Mouse (Mus musculus) MEL (cell line): ENCODE results near the gene Arnt2. TPM values are rescaled to one million over a fixed set of nuclear protein-coding genes. Genes with fewer than 3 reads are reported as not detected.

Experiments
- DNase-seq: peaks from one replicate; pipeline ENCODE4 v3.0.0; 2011; ENCODE audit warnings: low read depth, low spot score
- H3K27ac ChIP-seq: 2 replicates; pipeline ENCODE4 v1.5.1; 2012; ENCODE audit warnings: low read depth, mild to moderate bottlenecking, control low read depth, low read length, moderate library complexity; ENCODE audit not compliant: control insufficient read depth
- H3K27me3 ChIP-seq, 2 experiments: fragments of 150-350 bp in 1 of 2; sonication (generic) in 1 of 2; 2 replicates each; pipeline ENCODE4 v1.6.1; 2012; ENCODE audit warnings: low read length in 2 of 2, mild to moderate bottlenecking in 2 of 2, improper control_type of control experiment in 1 of 2, moderate library complexity in 1 of 2; ENCODE audit not compliant: insufficient read depth in 2 of 2, control insufficient read depth in 1 of 2
- H3K36me3 ChIP-seq, 2 experiments: 2 replicates each; pipeline ENCODE4 v1.6.1; 2012 to 2014; ENCODE audit warnings: low read length in 2 of 2, improper control_type of control experiment in 1 of 2, inconsistent platforms in 1 of 2, mild to moderate bottlenecking in 1 of 2; ENCODE audit not compliant: insufficient read depth in 2 of 2, control insufficient read depth in 1 of 2
- H3K4me1 ChIP-seq, 2 experiments: fragments of 150-350 bp in 1 of 2; sonication (generic) in 1 of 2; 2 replicates each; pipeline ENCODE4 v1.6.1; 2012; ENCODE audit warnings: low read length in 2 of 2, improper control_type of control experiment in 1 of 2, mild to moderate bottlenecking in 1 of 2; ENCODE audit not compliant: insufficient read depth in 2 of 2, control insufficient read depth in 1 of 2
- H3K4me3 ChIP-seq, 2 experiments: fragments of 150-350 bp in 1 of 2; sonication (generic) in 1 of 2; 2 replicates each; pipeline ENCODE4 v1.5.1; 2012; ENCODE audit warnings: low read depth in 2 of 2, low read length in 2 of 2, mild to moderate bottlenecking in 2 of 2, moderate library complexity in 2 of 2, control low read depth in 1 of 2, improper control_type of control experiment in 1 of 2; ENCODE audit not compliant: control insufficient read depth in 1 of 2, insufficient read depth in 1 of 2
- H3K79me2 ChIP-seq: 2 replicates; pipeline ENCODE4 v1.6.1; 2012; ENCODE audit warnings: mild to moderate bottlenecking, low read length, moderate library complexity; ENCODE audit not compliant: control insufficient read depth, poor library complexity, insufficient read depth
- H3K9ac ChIP-seq: 2 replicates; pipeline ENCODE4 v1.6.1; 2012; ENCODE audit warnings: low read depth, mild to moderate bottlenecking, control low read depth, low read length, moderate library complexity; ENCODE audit not compliant: control insufficient read depth, poor library complexity, severe bottlenecking
- H3K9me3 ChIP-seq: fragments of 150-350 bp; sonication (generic); replicated peaks from 2 replicates; pipeline ENCODE4 v1.6.1; 2012; ENCODE audit warnings: mild to moderate bottlenecking, low read length, improper control_type of control experiment, moderate library complexity; ENCODE audit not compliant: insufficient read depth
- CTCF ChIP-seq, 3 experiments: IDR thresholded peaks in 2 of 3; conservative IDR thresholded peaks in 1 of 3; 2 replicates each; pipeline ENCODE4 v1.5.1; 2011 to 2012; ENCODE audit warnings: low read length in 3 of 3, low read depth in 2 of 3, mild to moderate bottlenecking in 2 of 3, improper control_type of control experiment in 1 of 3, inconsistent platforms in 1 of 3, mixed read lengths in 1 of 3, moderate library complexity in 1 of 3; ENCODE audit not compliant: control insufficient read depth in 1 of 3, insufficient read depth in 1 of 3, poor library complexity in 1 of 3, severe bottlenecking in 1 of 3
- E2F4 ChIP-seq: IDR thresholded peaks from 2 replicates; pipeline ENCODE4 v1.6.1; 2011; ENCODE audit warnings: low read depth, low read length, improper control_type of control experiment, borderline replicate concordance
- EP300 ChIP-seq, 2 experiments: IDR thresholded peaks; 2 replicates each; pipeline ENCODE4 v1.6.1; 2011; ENCODE audit warnings: improper control_type of control experiment in 2 of 2, low read length in 2 of 2, low read depth in 1 of 2, mild to moderate bottlenecking in 1 of 2
- ETS1 ChIP-seq: IDR thresholded peaks from 2 replicates; pipeline ENCODE4 v1.6.1; 2012; ENCODE audit warnings: low read depth, mild to moderate bottlenecking, inconsistent platforms, low read length, improper control_type of control experiment, moderate library complexity
- GABPA ChIP-seq: IDR thresholded peaks from 2 replicates; pipeline ENCODE4 v1.6.1; 2012; ENCODE audit warnings: low read depth, mild to moderate bottlenecking, inconsistent platforms, low read length, improper control_type of control experiment, moderate library complexity
- HCFC1 ChIP-seq: IDR thresholded peaks from 2 replicates; pipeline ENCODE4 v1.6.1; 2012; ENCODE audit warnings: low read depth, mild to moderate bottlenecking, inconsistent platforms, low read length, improper control_type of control experiment, moderate library complexity
- MAFK ChIP-seq: IDR thresholded peaks from 2 replicates; pipeline ENCODE4 v1.6.1; 2011; ENCODE audit warnings: low read depth, mild to moderate bottlenecking, low read length, improper control_type of control experiment, borderline replicate concordance
- MAX ChIP-seq: IDR thresholded peaks from 2 replicates; pipeline ENCODE4 v1.6.1; 2011; ENCODE audit warnings: low read length, improper control_type of control experiment
- NELFE ChIP-seq: IDR thresholded peaks from 2 replicates; pipeline ENCODE4 v1.6.1; 2011; ENCODE audit warnings: low read depth, low read length, improper control_type of control experiment
- POLR2AphosphoS2 ChIP-seq: IDR thresholded peaks from 2 replicates; pipeline ENCODE4 v1.6.1; 2011; ENCODE audit warnings: low read length, improper control_type of control experiment
- TAL1 ChIP-seq: IDR thresholded peaks from 2 replicates; pipeline ENCODE4 v1.6.1; 2012; ENCODE audit warnings: mild to moderate bottlenecking, inconsistent platforms, low read length, moderate library complexity, mixed read lengths
- TBP ChIP-seq: IDR thresholded peaks from 2 replicates; pipeline ENCODE4 v1.8.0; 2011; ENCODE audit warnings: low read depth, low read length, improper control_type of control experiment
- USF1 ChIP-seq: IDR thresholded peaks from 2 replicates; pipeline ENCODE4 v1.6.1; 2014; ENCODE audit warnings: low read depth, mild to moderate bottlenecking, inconsistent platforms, low read length, improper control_type of control experiment, moderate library complexity
- USF2 ChIP-seq, 2 experiments: IDR thresholded peaks; 2 replicates each; pipeline ENCODE4 v1.6.1; 2011 to 2012; ENCODE audit warnings: improper control_type of control experiment in 2 of 2, low read length in 2 of 2, borderline replicate concordance in 1 of 2, inconsistent platforms in 1 of 2, low read depth in 1 of 2, mild to moderate bottlenecking in 1 of 2; ENCODE audit not compliant: insufficient read depth in 1 of 2
- ZKSCAN1 ChIP-seq: IDR thresholded peaks from 2 replicates; pipeline ENCODE4 v1.6.1; 2012; ENCODE audit warnings: low read depth, mild to moderate bottlenecking, inconsistent platforms, low read length, improper control_type of control experiment, moderate library complexity
- ZMIZ1 ChIP-seq: IDR thresholded peaks from 2 replicates; pipeline ENCODE4 v1.6.1; 2012; ENCODE audit warnings: low read depth, mild to moderate bottlenecking, inconsistent platforms, low read length, improper control_type of control experiment, moderate library complexity
- ZNF384 ChIP-seq: IDR thresholded peaks from 2 replicates; pipeline ENCODE4 v1.6.1; 2012; ENCODE audit warnings: low read depth, mild to moderate bottlenecking, inconsistent platforms, low read length, improper control_type of control experiment
- polyA plus RNA-seq, 2 experiments: library from polyadenylated mRNA; stranded (reverse) in 1 of 2; unstranded in 1 of 2; fragments of >175 nt in 1 of 2; fragments of >200 nt in 1 of 2; gene quantifications; 2 replicates each; pipeline versions ENCODE4 v1.2.1 to v1.2.4; 2012; ENCODE audit warnings: low replicate concordance in 2 of 2, low read depth in 1 of 2; ENCODE audit not compliant: insufficient read length in 2 of 2, insufficient read depth in 1 of 2, missing spikeins in 1 of 2
- total RNA-seq: library from RNA; depleted of rRNA; stranded (reverse); fragments of 300-350 nt; gene quantifications from 2 replicates; pipeline ENCODE4 v1.2.3, GENCODE M21; 2012

The Arnt2 gene
- total and polyA plus RNA-seq, 3 experiments, result not detected

GRCm38 (mm10) chr7:84362711-84363110 lies 47.3 kb downstream of the Arnt2 start:
- Histone ChIP-seq H3K79me2 (no peaks in the 10 kb centered on the region), H3K36me3 (no peaks in the 10 kb centered on the region), H3K4me1 (no peaks in the 10 kb centered on the region), H3K9me3 (no peaks in the 10 kb centered on the region)
- TF ChIP-seq ZNF384 (no peak), MAFK (no peak), USF1 (no peak), ZMIZ1 (no peak), E2F4 (no peak), CTCF (IDR thresholded peaks at IDR 0.05 in 2 of 3, conservative IDR thresholded peaks at IDR 0.05 in 1 of 3; ENCODE audit: control insufficient read depth in 1 of 3, insufficient read depth in 1 of 3, low read depth in 2 of 3, low read length in 3 of 3, poor library complexity in 1 of 3, severe bottlenecking in 1 of 3) (no peak), EP300 (IDR thresholded peaks at IDR 0.05; ENCODE audit: low read depth in 1 of 2, low read length in 2 of 2) (no peak), HCFC1 (no peak), ZKSCAN1 (no peak), NELFE (no peak)
- TF ChIP-seq, all 39 proteins: peak for 0
- Histone ChIP-seq H3K9ac (no peak overlapping the region), H3K27ac (no peak overlapping the region), H3K27me3 (no peaks in the 10 kb centered on the region), H3K4me3 (no peak overlapping the region)
- DNase-seq, result no peak

- TF ChIP-seq EP300 (IDR thresholded peaks at IDR 0.05; ENCODE audit: low read depth in 1 of 2, low read length in 2 of 2), result no peak
- no peak for TF ChIP-seq GABPA
- TF ChIP-seq USF2 (IDR thresholded peaks at IDR 0.05; ENCODE audit: borderline replicate concordance in 1 of 2, insufficient read depth in 1 of 2, low read depth in 1 of 2, low read length in 2 of 2), result no peak
- no peak for TF ChIP-seq TAL1
- no peak for TF ChIP-seq TBP
- no peak for TF ChIP-seq ETS1
- no peak for TF ChIP-seq POLR2AphosphoS2
- TF ChIP-seq MAX, result no peak
- no peak for TF ChIP-seq E2F4
- TF ChIP-seq CTCF (IDR thresholded peaks at IDR 0.05 in 2 of 3, conservative IDR thresholded peaks at IDR 0.05 in 1 of 3; ENCODE audit: control insufficient read depth in 1 of 3, insufficient read depth in 1 of 3, low read depth in 2 of 3, low read length in 3 of 3, poor library complexity in 1 of 3, severe bottlenecking in 1 of 3), result no peak
- Histone ChIP-seq H3K27ac (no peak overlapping the region), H3K4me3 (no peak overlapping the region), H3K4me1 (no peaks in the 10 kb centered on the region), H3K27me3 (no peaks in the 10 kb centered on the region), H3K79me2 (no peaks in the 10 kb centered on the region), H3K36me3 (no peaks in the 10 kb centered on the region), H3K9me3 (no peaks in the 10 kb centered on the region), H3K9ac (no peak overlapping the region)
- DNase-seq, result no peak
Observed at GRCm38 (mm10) chr7:84361086-84361684, 48.8 kb downstream of the Arnt2 start.
